Mouse (Mus musculus) MEL (cell line): ENCODE measurements around the gene Dnajc22. TPM values are rescaled to one million over a fixed set of nuclear protein-coding genes. Genes with fewer than 3 reads are reported as not detected.

Experiments used
- DNase-seq: peaks from one replicate; pipeline ENCODE4 v3.0.0; 2011; ENCODE audit warnings: low read depth, low spot score
- H3K27ac ChIP-seq: 2 replicates; pipeline ENCODE4 v1.5.1; 2012; ENCODE audit warnings: low read depth, mild to moderate bottlenecking, control low read depth, low read length, moderate library complexity; ENCODE audit not compliant: control insufficient read depth
- H3K27me3 ChIP-seq, 2 experiments: fragments of 150-350 bp in 1 of 2; sonication (generic) in 1 of 2; 2 replicates each; pipeline ENCODE4 v1.6.1; 2012; ENCODE audit warnings: low read length in 2 of 2, mild to moderate bottlenecking in 2 of 2, improper control_type of control experiment in 1 of 2, moderate library complexity in 1 of 2; ENCODE audit not compliant: insufficient read depth in 2 of 2, control insufficient read depth in 1 of 2
- H3K36me3 ChIP-seq, 2 experiments: 2 replicates each; pipeline ENCODE4 v1.6.1; 2012 to 2014; ENCODE audit warnings: low read length in 2 of 2, improper control_type of control experiment in 1 of 2, inconsistent platforms in 1 of 2, mild to moderate bottlenecking in 1 of 2; ENCODE audit not compliant: insufficient read depth in 2 of 2, control insufficient read depth in 1 of 2
- H3K4me1 ChIP-seq, 2 experiments: fragments of 150-350 bp in 1 of 2; sonication (generic) in 1 of 2; 2 replicates each; pipeline ENCODE4 v1.6.1; 2012; ENCODE audit warnings: low read length in 2 of 2, improper control_type of control experiment in 1 of 2, mild to moderate bottlenecking in 1 of 2; ENCODE audit not compliant: insufficient read depth in 2 of 2, control insufficient read depth in 1 of 2
- H3K4me3 ChIP-seq, 2 experiments: fragments of 150-350 bp in 1 of 2; sonication (generic) in 1 of 2; 2 replicates each; pipeline ENCODE4 v1.5.1; 2012; ENCODE audit warnings: low read depth in 2 of 2, low read length in 2 of 2, mild to moderate bottlenecking in 2 of 2, moderate library complexity in 2 of 2, control low read depth in 1 of 2, improper control_type of control experiment in 1 of 2; ENCODE audit not compliant: control insufficient read depth in 1 of 2, insufficient read depth in 1 of 2
- H3K79me2 ChIP-seq: 2 replicates; pipeline ENCODE4 v1.6.1; 2012; ENCODE audit warnings: mild to moderate bottlenecking, low read length, moderate library complexity; ENCODE audit not compliant: control insufficient read depth, poor library complexity, insufficient read depth
- H3K9ac ChIP-seq: 2 replicates; pipeline ENCODE4 v1.6.1; 2012; ENCODE audit warnings: low read depth, mild to moderate bottlenecking, control low read depth, low read length, moderate library complexity; ENCODE audit not compliant: control insufficient read depth, poor library complexity, severe bottlenecking
- H3K9me3 ChIP-seq: fragments of 150-350 bp; sonication (generic); replicated peaks from 2 replicates; pipeline ENCODE4 v1.6.1; 2012; ENCODE audit warnings: mild to moderate bottlenecking, low read length, improper control_type of control experiment, moderate library complexity; ENCODE audit not compliant: insufficient read depth
- BHLHE40 ChIP-seq: IDR thresholded peaks from 2 replicates; pipeline ENCODE4 v1.6.1; 2012; ENCODE audit warnings: low read depth, mild to moderate bottlenecking, inconsistent platforms, low read length, improper control_type of control experiment, borderline replicate concordance
- CHD1 ChIP-seq: IDR thresholded peaks from 2 replicates; pipeline ENCODE4 v1.6.1; 2012; ENCODE audit warnings: low read depth, mild to moderate bottlenecking, inconsistent platforms, low read length, improper control_type of control experiment
- CTCF ChIP-seq, 3 experiments: IDR thresholded peaks in 2 of 3; conservative IDR thresholded peaks in 1 of 3; 2 replicates each; pipeline ENCODE4 v1.5.1; 2011 to 2012; ENCODE audit warnings: low read length in 3 of 3, low read depth in 2 of 3, mild to moderate bottlenecking in 2 of 3, improper control_type of control experiment in 1 of 3, inconsistent platforms in 1 of 3, mixed read lengths in 1 of 3, moderate library complexity in 1 of 3; ENCODE audit not compliant: control insufficient read depth in 1 of 3, insufficient read depth in 1 of 3, poor library complexity in 1 of 3, severe bottlenecking in 1 of 3
- ELF1 ChIP-seq: IDR thresholded peaks from 2 replicates; pipeline ENCODE4 v1.6.1; 2014; ENCODE audit warnings: low read depth, mild to moderate bottlenecking, inconsistent platforms, low read length, improper control_type of control experiment, moderate library complexity
- HCFC1 ChIP-seq: IDR thresholded peaks from 2 replicates; pipeline ENCODE4 v1.6.1; 2012; ENCODE audit warnings: low read depth, mild to moderate bottlenecking, inconsistent platforms, low read length, improper control_type of control experiment, moderate library complexity
- MAZ ChIP-seq: IDR thresholded peaks from 2 replicates; pipeline ENCODE4 v1.6.1; 2012; ENCODE audit warnings: low read depth, mild to moderate bottlenecking, inconsistent platforms, low read length, improper control_type of control experiment
- MEF2A ChIP-seq: IDR thresholded peaks from 2 replicates; pipeline ENCODE4 v1.6.1; 2014; ENCODE audit warnings: low read depth, mild to moderate bottlenecking, inconsistent platforms, low read length, improper control_type of control experiment; ENCODE audit not compliant: poor library complexity, insufficient replicate concordance, severe bottlenecking; ENCODE audit errors: extremely low read depth
- MYB ChIP-seq: IDR thresholded peaks from 2 replicates; pipeline ENCODE4 v1.6.1; 2011; ENCODE audit warnings: mild to moderate bottlenecking, low read depth, low read length, improper control_type of control experiment
- MYC ChIP-seq: IDR thresholded peaks from 2 replicates; pipeline ENCODE4 v1.6.1; 2011; ENCODE audit warnings: low read depth, mild to moderate bottlenecking, low read length, improper control_type of control experiment, moderate library complexity
- NELFE ChIP-seq: IDR thresholded peaks from 2 replicates; pipeline ENCODE4 v1.6.1; 2011; ENCODE audit warnings: low read depth, low read length, improper control_type of control experiment
- NRF1 ChIP-seq: IDR thresholded peaks from 2 replicates; pipeline ENCODE4 v1.6.1; 2014; ENCODE audit warnings: low read depth, mild to moderate bottlenecking, inconsistent platforms, low read length, improper control_type of control experiment, moderate library complexity; ENCODE audit not compliant: poor library complexity, insufficient read depth, severe bottlenecking
- POLR2AphosphoS5 ChIP-seq: IDR thresholded peaks from 2 replicates; pipeline ENCODE4 v1.6.1; 2012; ENCODE audit warnings: low read depth, borderline replicate concordance, mild to moderate bottlenecking, inconsistent platforms, low read length, moderate library complexity, mixed read lengths
- RAD21 ChIP-seq: IDR thresholded peaks from 2 replicates; pipeline ENCODE4 v1.6.1; 2011; ENCODE audit warnings: mild to moderate bottlenecking, low read depth, low read length, improper control_type of control experiment
- RCOR1 ChIP-seq: IDR thresholded peaks from 2 replicates; pipeline ENCODE4 v1.6.1; 2012; ENCODE audit warnings: low read depth, mild to moderate bottlenecking, inconsistent platforms, low read length, improper control_type of control experiment
- TBP ChIP-seq: IDR thresholded peaks from 2 replicates; pipeline ENCODE4 v1.8.0; 2011; ENCODE audit warnings: low read depth, low read length, improper control_type of control experiment
- TCF12 ChIP-seq: IDR thresholded peaks from 2 replicates; pipeline ENCODE4 v1.6.1; 2014; ENCODE audit warnings: low read depth, mild to moderate bottlenecking, inconsistent platforms, low read length, improper control_type of control experiment, moderate library complexity
- USF2 ChIP-seq, 2 experiments: IDR thresholded peaks; 2 replicates each; pipeline ENCODE4 v1.6.1; 2011 to 2012; ENCODE audit warnings: improper control_type of control experiment in 2 of 2, low read length in 2 of 2, borderline replicate concordance in 1 of 2, inconsistent platforms in 1 of 2, low read depth in 1 of 2, mild to moderate bottlenecking in 1 of 2; ENCODE audit not compliant: insufficient read depth in 1 of 2
- ZC3H11A ChIP-seq: IDR thresholded peaks from 2 replicates; pipeline ENCODE4 v1.6.1; 2012; ENCODE audit warnings: low read depth, mild to moderate bottlenecking, inconsistent platforms, low read length, improper control_type of control experiment
- ZKSCAN1 ChIP-seq: IDR thresholded peaks from 2 replicates; pipeline ENCODE4 v1.6.1; 2012; ENCODE audit warnings: low read depth, mild to moderate bottlenecking, inconsistent platforms, low read length, improper control_type of control experiment, moderate library complexity
- polyA plus RNA-seq, 2 experiments: library from polyadenylated mRNA; stranded (reverse) in 1 of 2; unstranded in 1 of 2; fragments of >175 nt in 1 of 2; fragments of >200 nt in 1 of 2; gene quantifications; 2 replicates each; pipeline versions ENCODE4 v1.2.1 to v1.2.4; 2012; ENCODE audit warnings: low replicate concordance in 2 of 2, low read depth in 1 of 2; ENCODE audit not compliant: insufficient read length in 2 of 2, insufficient read depth in 1 of 2, missing spikeins in 1 of 2
- total RNA-seq: library from RNA; depleted of rRNA; stranded (reverse); fragments of 300-350 nt; gene quantifications from 2 replicates; pipeline ENCODE4 v1.2.3, GENCODE M21; 2012; rRNA removed

The Dnajc22 gene
- 3.2 TPM in 2 replicates for total RNA-seq
- polyA plus RNA-seq, result 1 to 10 TPM in 1 of 2 experiments, not detected in 1; 5.3 TPM

DNA sequence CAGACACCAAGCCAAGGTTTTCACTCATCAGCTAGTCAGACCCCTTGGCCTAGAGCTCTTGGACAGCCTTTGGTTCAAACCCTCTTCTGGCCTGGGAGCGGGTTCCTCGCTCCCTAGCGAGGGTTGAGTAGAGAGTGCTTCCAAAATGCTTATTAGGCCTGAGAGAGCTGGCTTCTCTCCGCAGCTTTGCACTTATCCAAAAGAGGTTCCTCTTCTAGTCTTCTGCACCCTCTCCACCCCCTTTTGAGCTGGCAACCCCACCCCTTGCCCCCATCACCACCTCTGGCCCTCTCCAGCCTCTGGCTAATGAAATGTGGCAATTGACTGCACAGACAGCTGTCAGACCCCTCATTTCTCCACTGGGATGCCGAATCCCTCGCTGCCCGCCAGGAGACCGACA, at the start of gene Dnajc22:
TSS of gene Dnajc22 (plus strand) at position 301 of the 400 bp plus-strand sequence.
- peak within 1 kb of the TSS; percentile 79 for H3K9ac ChIP-seq
- no peak for TF ChIP-seq USF2 (IDR thresholded peaks at IDR 0.05; ENCODE audit: borderline replicate concordance in 1 of 2, insufficient read depth in 1 of 2, low read depth in 1 of 2, low read length in 2 of 2)
- no peak for TF ChIP-seq NELFE
- TF ChIP-seq MAZ, result no peak
- no peak for TF ChIP-seq NRF1
- TF ChIP-seq RCOR1, result no peak
- no peak for TF ChIP-seq POLR2AphosphoS5
- no peak for TF ChIP-seq CHD1
- no peak for TF ChIP-seq ZC3H11A
- no peak for TF ChIP-seq RAD21
- TF ChIP-seq CTCF (IDR thresholded peaks at IDR 0.05 in 2 of 3, conservative IDR thresholded peaks at IDR 0.05 in 1 of 3; ENCODE audit: control insufficient read depth in 1 of 3, insufficient read depth in 1 of 3, low read depth in 2 of 3, low read length in 3 of 3, poor library complexity in 1 of 3, severe bottlenecking in 1 of 3), result no peak
- no peak for TF ChIP-seq HCFC1
- no peak for TF ChIP-seq ZKSCAN1
- no peak for TF ChIP-seq TBP
- no peak for TF ChIP-seq MYC
- TF ChIP-seq TCF12, result no peak
- no peak for TF ChIP-seq MEF2A
- TF ChIP-seq MYB, result no peak

DNA sequence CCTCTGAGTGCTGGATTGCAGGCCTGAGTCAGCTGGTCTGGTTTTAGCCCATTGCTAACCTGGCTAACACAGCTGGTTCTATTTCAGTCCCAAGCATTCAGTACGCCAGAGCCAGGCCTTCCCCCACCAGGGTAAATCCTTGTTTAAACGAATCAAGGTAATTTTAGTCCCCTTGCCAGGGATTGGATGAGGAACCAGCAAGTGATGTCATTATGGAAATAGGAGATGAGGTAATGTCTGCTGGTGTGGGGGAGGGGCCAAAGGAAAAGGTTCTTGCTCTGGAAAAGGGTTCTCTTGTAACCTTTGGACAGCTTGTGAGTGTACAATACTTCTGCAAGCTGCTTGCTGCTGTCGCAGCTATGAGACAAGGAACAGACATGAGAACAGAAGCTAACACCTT, 48.1 kb upstream of the Dnajc22 start:
- Histone ChIP-seq H3K27ac (no peak overlapping the region), H3K9me3 (no peaks in the 10 kb centered on the region), H3K27me3 (no peaks in the 10 kb centered on the region), H3K4me1 (peaks cover 6 to 15% of the 10 kb centered on the region in 2 experiments; a peak in 3 of 4 replicates), H3K79me2 (no peaks in the 10 kb centered on the region), H3K4me3 (no peak overlapping the region), H3K36me3 (peaks cover 0 to 11% of the 10 kb centered on the region in 2 experiments; a peak in 2 of 4 replicates), H3K9ac (no peak overlapping the region)
- DNase-seq, result no peak
- no peak for TF ChIP-seq BHLHE40
- no peak for TF ChIP-seq ELF1

More for the DNA sequence above, at the start of gene Dnajc22:
- no peaks in the 10 kb centered on the region for H3K27me3 ChIP-seq
- H3K36me3 ChIP-seq, result peaks cover 0 to 7% of the 10 kb centered on the region in 2 experiments; a peak in 2 of 4 replicates
- peak within 1 kb of the TSS; percentile 40 for H3K27ac ChIP-seq
- DNase-seq, result peak; percentile 70
- peaks cover 1% of the 10 kb centered on the region; the same call in 1 of the 2 replicates for H3K79me2 ChIP-seq
- peak within 1 kb of the TSS; percentile 83 to 98 for H3K4me3 ChIP-seq
- H3K4me1 ChIP-seq, result peaks cover 0 to 8% of the 10 kb centered on the region in 2 experiments; a peak in 2 of 4 replicates
- no peaks in the 10 kb centered on the region for H3K9me3 ChIP-seq
